Mouse (Mus musculus) cerebellum, postnatal 10 days (tissue): ENCODE results near the gene Rpl18a.

ENCODE experiments used
- DNase-seq, 2 experiments: peaks; one replicate each; pipeline ENCODE4 v3.0.0; 2021; ENCODE audit warnings: mixed read lengths in 2 of 2

Gene Rpl18a

GRCm38 (mm10) chr8:70853863-70854262 lies 43.3 kb downstream of the Rpl18a start:
- no peak for DNase-seq

- no peak for DNase-seq
These were observed 44.5 kb downstream of the Rpl18a start for GRCm38 (mm10) chr8:70852595-70853231.

GRCm38 (mm10) chr8:70851837-70852236 lies 45.4 kb downstream of the Rpl18a start:
- DNase-seq = no peak

GRCm38 (mm10) chr8:70850947-70851346 lies 46.3 kb downstream of the Rpl18a start:
- DNase-seq = no peak

GRCm38 (mm10) chr8:70850132-70850845 lies 46.9 kb downstream of the Rpl18a start:
- no peak for DNase-seq

- no peak for DNase-seq
These were observed 47.8 kb downstream of the Rpl18a start for GRCm38 (mm10) chr8:70849333-70849990.

- DNase-seq = peak; percentile 24 to 46
These were observed 50.6 kb downstream of the Rpl18a start for GRCm38 (mm10) chr8:70846371-70847154.

- DNase-seq = peak in 1 of 2 experiments; percentile 39
These were observed 52.1 kb downstream of the Rpl18a start for GRCm38 (mm10) chr8:70845108-70845507.
